Comparison of ENCODE assay signal across 9 mouse cellular contexts in the genomic region with DNA sequence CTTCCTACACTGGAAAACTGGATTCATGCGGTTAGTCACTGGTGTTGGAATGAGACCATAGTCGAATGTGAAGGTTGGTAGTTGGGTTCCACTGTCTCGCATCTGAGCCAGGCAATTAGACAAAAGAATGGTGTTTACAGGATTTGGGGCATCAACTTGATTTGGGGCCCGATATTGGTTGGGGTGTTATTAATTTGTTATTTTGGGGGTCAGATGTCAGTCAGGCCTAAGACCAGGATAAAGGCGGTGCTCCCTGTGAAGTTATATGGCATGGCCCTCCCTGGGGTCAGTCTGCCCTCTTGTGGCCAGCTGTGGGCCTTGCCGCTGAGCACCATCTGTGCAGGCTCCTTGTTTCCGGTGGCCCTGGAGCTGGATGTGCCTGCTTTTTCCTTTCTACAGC.
DNase-seq lines count a peak whose midpoint lies in the region; ATAC-seq and TF ChIP-seq lines count a peak whose summit lies in the region.
"Had no signal": no experiment of that assay in that cellular context is flagged by ENCODE, and none has a peak within 500 bp of the region (broad histone marks: within the 10 kb centered on the region; RNA-seq: fewer than 3 reads in every experiment).

No protein-coding gene starts in this region.

- H3K9me3 ChIP-seq in forebrain, embryonic 11.5 days (ENCODE audit: control insufficient read depth, low read length), result no peaks in the 10 kb centered on the region
- no peaks in the 10 kb centered on the region for H3K9me3 ChIP-seq in heart, embryonic 15.5 days (replicated peaks)
- no peaks in the 10 kb centered on the region for H3K9me3 ChIP-seq in liver, embryonic 15.5 days (replicated peaks)
- no peaks in the 10 kb centered on the region for H3K9me3 ChIP-seq in neural tube, embryonic 14.5 days (ENCODE audit: control insufficient read depth, low read length)
- H3K9me3 ChIP-seq: embryonic facial prominence, embryonic 12.5 days had no signal

- ATAC-seq in forebrain, embryonic 11.5 days (replicated peaks; ENCODE audit: low FRiP score), result peak; percentile 84
- 0 out of 2 replicates have a peak, but pooled peaks have one; percentile 74 for ATAC-seq in heart, embryonic 15.5 days (replicated peaks; ENCODE audit: insufficient number of reproducible peaks, insufficient read depth, low FRiP score, low read depth)
- ATAC-seq in liver, embryonic 15.5 days (ENCODE audit: insufficient read depth), result peak; percentile 91
- ATAC-seq in neural tube, embryonic 14.5 days (ENCODE audit: low read depth), result peak; percentile 60

- TF ChIP-seq POLR2A in testis, adult 2 months (IDR thresholded peaks at IDR 0.05; ENCODE audit: control insufficient read depth, low read depth, low read length), result no peak

- DNase-seq in CD4-positive, CD25-positive, alpha-beta regulatory T cell, adult 2 months (ENCODE audit: low read depth, low spot score), result peak; percentile 67
- peak; percentile 68 for DNase-seq in c-Kit-negative CD71-positive TER-119-positive erythroid progenitor cells, embryonic 14.5 days (ENCODE audit: low read depth, low spot score)
- DNase-seq in forebrain, embryonic 11.5 days (ENCODE audit: low spot score), result peak; percentile 87
- peak; percentile 88 for DNase-seq in kidney, postnatal 10 days

- H3K4me1 ChIP-seq in forebrain, embryonic 11.5 days (replicated peaks; ENCODE audit: control insufficient read depth, insufficient read depth, low read length), result no peaks in the 10 kb centered on the region
- 0 out of 2 replicates have a peak, but pooled peaks cover 2% of the 10 kb centered on the region for H3K4me1 ChIP-seq in heart, embryonic 15.5 days (replicated peaks)
- peaks cover 49% of the 10 kb centered on the region for H3K4me1 ChIP-seq in liver, embryonic 15.5 days (replicated peaks)
- H3K4me1 ChIP-seq in neural tube, embryonic 14.5 days (ENCODE audit: control insufficient read depth, insufficient read depth, low read length), result peaks cover 6% of the 10 kb centered on the region; the same call in 1 of the 2 replicates
- H3K4me1 ChIP-seq in testis, adult 2 months (ENCODE audit: control insufficient read depth, insufficient read depth, low read length), result peaks cover 8% of the 10 kb centered on the region

- H3K27me3 ChIP-seq in forebrain, embryonic 11.5 days (ENCODE audit: control insufficient read depth, insufficient read depth, low read length), result no peaks in the 10 kb centered on the region
- peaks cover 19% of the 10 kb centered on the region for H3K27me3 ChIP-seq in heart, embryonic 15.5 days
- H3K27me3 ChIP-seq in liver, embryonic 15.5 days, result peaks cover 14% of the 10 kb centered on the region
- no peaks in the 10 kb centered on the region for H3K27me3 ChIP-seq in neural tube, embryonic 14.5 days (ENCODE audit: control insufficient read depth, insufficient read depth, low read length)
- no peaks in the 10 kb centered on the region for H3K27me3 ChIP-seq in testis, adult 2 months (ENCODE audit: control insufficient read depth, insufficient read depth, low read length)
- H3K27me3 ChIP-seq: embryonic facial prominence, embryonic 12.5 days had no signal

- H3K4me2 ChIP-seq in forebrain, embryonic 11.5 days (ENCODE audit: low read depth, low read length, severe bottlenecking), result no peak overlapping the region
- H3K4me2 ChIP-seq in heart, embryonic 15.5 days, result no peak overlapping the region
- peak overlapping the region; percentile 65 for H3K4me2 ChIP-seq in liver, embryonic 15.5 days
- no peak overlapping the region for H3K4me2 ChIP-seq in neural tube, embryonic 14.5 days (ENCODE audit: low read depth, low read length)
- H3K4me2 ChIP-seq: embryonic facial prominence, embryonic 12.5 days had no signal

- H3K27ac ChIP-seq in forebrain, embryonic 11.5 days (ENCODE audit: low read depth, low read length), result no peak overlapping the region
- no peak overlapping the region for H3K27ac ChIP-seq in heart, embryonic 15.5 days
- peak overlapping the region; percentile 87 for H3K27ac ChIP-seq in liver, embryonic 15.5 days (replicated peaks)
- no peak overlapping the region for H3K27ac ChIP-seq in neural tube, embryonic 14.5 days (ENCODE audit: low read depth, low read length)
- H3K27ac ChIP-seq in testis, adult 2 months (ENCODE audit: control insufficient read depth, insufficient read depth, low read depth, low read length), result no peak overlapping the region
- H3K27ac ChIP-seq: embryonic facial prominence, embryonic 12.5 days had no signal

- H3K36me3 ChIP-seq in forebrain, embryonic 11.5 days (ENCODE audit: control insufficient read depth, insufficient read depth, low read length), result no peaks in the 10 kb centered on the region
- no peaks in the 10 kb centered on the region for H3K36me3 ChIP-seq in heart, embryonic 15.5 days
- H3K36me3 ChIP-seq in liver, embryonic 15.5 days (replicated peaks), result no peaks in the 10 kb centered on the region
- H3K36me3 ChIP-seq in neural tube, embryonic 14.5 days (ENCODE audit: control insufficient read depth, insufficient read depth, low read length), result no peaks in the 10 kb centered on the region
- no peaks in the 10 kb centered on the region for H3K36me3 ChIP-seq in testis, adult 2 months (ENCODE audit: control insufficient read depth, insufficient read depth, low read length)
- H3K36me3 ChIP-seq: embryonic facial prominence, embryonic 12.5 days had no signal

- 43% methylated on average over 7 of the region's 7 CpGs for WGBS in forebrain, embryonic 11.5 days
- WGBS in heart, embryonic 15.5 days, result 35% methylated on average over 7 of the region's 7 CpGs
- WGBS in liver, embryonic 15.5 days (ENCODE audit: insufficient replicate concordance), result 22% methylated on average over 7 of the region's 7 CpGs
- 46% methylated on average over 7 of the region's 7 CpGs for WGBS in neural tube, embryonic 14.5 days

- TF ChIP-seq CTCF in testis, adult 2 months (IDR thresholded peaks at IDR 0.05; ENCODE audit: control insufficient read depth, insufficient read depth, insufficient replicate concordance, low read depth, low read length), result peak; percentile 88; the same call in 1 of the 2 replicates

- no peak overlapping the region for H3K4me3 ChIP-seq in forebrain, embryonic 11.5 days (ENCODE audit: low read depth, low read length)
- H3K4me3 ChIP-seq in heart, embryonic 15.5 days, result no peak overlapping the region
- peak overlapping the region; percentile 33 for H3K4me3 ChIP-seq in liver, embryonic 15.5 days (replicated peaks)
- H3K4me3 ChIP-seq in neural tube, embryonic 14.5 days (ENCODE audit: low read depth, low read length), result no peak overlapping the region
- H3K4me3 ChIP-seq in testis, adult 2 months (ENCODE audit: control insufficient read depth, low read depth, low read length), result no peak overlapping the region
- H3K4me3 ChIP-seq: embryonic facial prominence, embryonic 12.5 days had no signal

- H3K9ac ChIP-seq in forebrain, embryonic 11.5 days (ENCODE audit: low read length), result no peak overlapping the region
- H3K9ac ChIP-seq in heart, embryonic 15.5 days, result no peak overlapping the region
- H3K9ac ChIP-seq in liver, embryonic 15.5 days, result peak overlapping the region; percentile 35
- no peak overlapping the region for H3K9ac ChIP-seq in neural tube, embryonic 14.5 days (replicated peaks; ENCODE audit: low read depth, low read length)
- H3K9ac ChIP-seq: embryonic facial prominence, embryonic 12.5 days had no signal
